Mouse (Mus musculus): ENCODE measurements around the gene Ric8a. TPM values are rescaled to one million over a fixed set of nuclear protein-coding genes. Genes with fewer than 3 reads are reported as not detected.
"Not testable (repeated sequence)": the region's sequence is repeated elsewhere in the genome, so short reads cannot be mapped to it uniquely, and the experiment has no call there.

Ric8a gene
- polyA plus RNA-seq, 1 experiment from 2014 or later: 42.7 TPM

DNA sequence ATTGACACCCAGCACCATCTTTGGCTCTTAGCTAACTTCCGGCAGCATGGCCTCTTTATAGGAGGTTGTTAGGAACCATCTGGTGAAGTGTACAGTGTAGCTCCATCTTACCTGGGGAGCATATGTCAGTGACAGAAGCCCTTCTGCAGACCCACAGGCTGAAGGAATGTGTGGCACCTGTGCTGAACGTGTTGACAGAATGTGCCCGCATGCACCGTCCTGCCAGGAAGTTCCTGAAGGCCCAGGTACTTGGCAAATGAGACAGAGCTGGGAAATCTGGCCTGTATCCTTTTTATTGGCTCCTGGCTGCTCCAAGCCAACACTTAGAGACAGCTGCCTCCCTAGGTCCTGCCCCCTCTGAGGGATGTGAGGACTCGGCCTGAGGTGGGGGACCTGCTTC, 4.0 kb downstream of the Ric8a start:
- H3K9me3 ChIP-seq (replicated peaks): no peaks in the 10 kb centered on the region
- ATAC-seq (ENCODE audit: insufficient number of reproducible peaks, low FRiP score): no peak
- H3K4me1 ChIP-seq (replicated peaks): peaks cover 13% of the 10 kb centered on the region
- H3K36me3 ChIP-seq: peaks cover 71% of the 10 kb centered on the region
- H3K9ac ChIP-seq: no peak overlapping the region
- no peaks in the 10 kb centered on the region for H3K27me3 ChIP-seq (replicated peaks)
- H3K4me3 ChIP-seq: no peak overlapping the region
- 91% methylated on average over 5 of the region's 5 CpGs for WGBS
- H3K4me2 ChIP-seq: no peak overlapping the region
- no peak overlapping the region for H3K27ac ChIP-seq (ENCODE audit: poor library complexity, severe bottlenecking)

DNA sequence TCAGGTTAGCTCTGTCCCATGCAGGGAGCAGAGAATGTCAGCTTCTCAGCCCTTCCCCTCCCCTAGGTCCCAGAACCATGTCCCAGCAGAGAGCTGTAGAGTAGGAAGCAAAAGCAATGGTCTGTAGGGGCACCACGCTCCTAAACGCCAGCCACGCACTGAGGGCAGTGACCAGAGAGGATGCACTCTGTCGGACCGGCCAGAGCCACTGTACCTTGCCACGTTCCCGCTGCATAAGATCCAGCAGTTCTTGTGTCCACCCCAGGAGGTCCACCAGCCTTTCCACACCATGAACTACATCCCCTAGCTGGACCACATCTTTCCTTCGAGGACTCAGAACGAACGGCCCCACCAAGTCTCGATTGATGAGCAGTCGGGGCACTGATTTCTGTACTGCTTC, 8.0 kb downstream of the Ric8a start:
- WGBS: 89% methylated on average over 12 of the region's 12 CpGs
- Histone ChIP-seq H3K36me3 (peaks cover 84% of the 10 kb centered on the region), H3K9me3 (replicated peaks) (no peaks in the 10 kb centered on the region), H3K27me3 (replicated peaks) (no peaks in the 10 kb centered on the region), H3K9ac (no peak overlapping the region), H3K4me1 (replicated peaks) (no peaks in the 10 kb centered on the region), H3K4me3 (no peak overlapping the region), H3K27ac (ENCODE audit: poor library complexity, severe bottlenecking) (no peak overlapping the region), H3K4me2 (no peak overlapping the region)
- no peak for ATAC-seq (ENCODE audit: insufficient number of reproducible peaks, low FRiP score)

- H3K9ac ChIP-seq: no peak overlapping the region
- H3K4me2 ChIP-seq: no peak overlapping the region
- no peaks in the 10 kb centered on the region for H3K27me3 ChIP-seq (replicated peaks)
- no peak overlapping the region for H3K4me3 ChIP-seq
- ATAC-seq (ENCODE audit: insufficient number of reproducible peaks, low FRiP score): no peak
- no peaks in the 10 kb centered on the region for H3K9me3 ChIP-seq (replicated peaks)
- H3K36me3 ChIP-seq: peaks cover 73% of the 10 kb centered on the region
- no peak overlapping the region for H3K27ac ChIP-seq (ENCODE audit: poor library complexity, severe bottlenecking)
- H3K4me1 ChIP-seq (replicated peaks): 0 out of 2 replicates have a peak, but pooled peaks cover 4% of the 10 kb centered on the region
- 87% methylated on average over 4 of the region's 4 CpGs for WGBS
These were observed 17.5 kb downstream of the Ric8a start for GRCm38 (mm10) chr7:140874224-140874623.

DNA sequence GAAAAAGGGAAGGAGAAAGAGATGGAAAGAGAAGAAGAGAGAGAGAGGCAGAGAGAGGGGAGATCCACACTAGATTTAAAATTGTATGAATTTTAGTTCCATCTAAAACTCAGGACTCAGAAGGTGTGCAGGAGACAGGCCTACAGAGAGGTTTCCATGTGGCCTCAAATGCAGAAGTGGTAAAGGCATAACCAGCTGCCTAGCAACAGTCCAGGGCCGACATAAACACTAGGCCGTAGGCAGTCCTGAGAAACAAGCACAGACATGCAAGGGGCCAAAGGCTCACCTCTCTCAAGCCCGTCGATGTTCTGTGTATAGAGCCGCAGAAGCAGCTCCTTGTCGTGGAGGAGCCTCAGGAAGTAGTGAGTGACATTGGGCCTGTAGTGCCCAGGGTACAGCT, 20.6 kb downstream of the Ric8a start:
- no peaks in the 10 kb centered on the region for H3K9me3 ChIP-seq (replicated peaks)
- peaks cover 53% of the 10 kb centered on the region for H3K36me3 ChIP-seq
- no peak overlapping the region for H3K27ac ChIP-seq (ENCODE audit: poor library complexity, severe bottlenecking)
- ATAC-seq (ENCODE audit: insufficient number of reproducible peaks, low FRiP score): no peak
- H3K9ac ChIP-seq: no peak overlapping the region
- H3K4me2 ChIP-seq: no peak overlapping the region
- 77% methylated on average over 6 of the region's 6 CpGs for WGBS
- no peaks in the 10 kb centered on the region for H3K27me3 ChIP-seq (replicated peaks)
- 0 out of 2 replicates have a peak, but pooled peaks cover 11% of the 10 kb centered on the region for H3K4me1 ChIP-seq (replicated peaks)
- H3K4me3 ChIP-seq: no peak overlapping the region

DNA sequence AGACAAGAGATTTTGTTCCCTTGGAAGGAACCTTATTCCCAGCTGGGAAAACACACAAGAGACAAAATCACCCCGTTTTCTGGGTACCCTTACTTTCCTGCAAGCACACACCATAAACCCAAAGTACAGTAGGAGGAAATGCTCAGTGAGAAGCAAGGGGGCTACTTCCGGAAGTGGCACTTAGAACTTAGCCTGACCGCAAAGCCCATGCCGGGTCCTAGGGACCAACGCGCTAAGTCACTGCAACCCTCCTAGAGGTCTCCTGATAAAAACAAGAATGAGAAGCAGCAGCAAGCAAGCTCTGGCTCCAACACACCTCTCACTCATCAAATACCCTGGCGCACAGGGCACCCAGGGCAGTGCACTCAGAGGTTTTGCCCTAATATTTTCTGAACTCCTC, 22.6 kb downstream of the Ric8a start:
- H3K36me3 ChIP-seq: peaks cover 42% of the 10 kb centered on the region
- no peaks in the 10 kb centered on the region for H3K27me3 ChIP-seq (replicated peaks)
- no peak overlapping the region for H3K4me2 ChIP-seq
- no peak overlapping the region for H3K4me3 ChIP-seq
- peaks cover 21% of the 10 kb centered on the region for H3K4me1 ChIP-seq (replicated peaks)
- H3K9ac ChIP-seq: no peak overlapping the region
- WGBS: 81% methylated on average over 7 of the region's 7 CpGs
- no peaks in the 10 kb centered on the region for H3K9me3 ChIP-seq (replicated peaks)
- no peak overlapping the region for H3K27ac ChIP-seq (ENCODE audit: poor library complexity, severe bottlenecking)
- ATAC-seq (ENCODE audit: insufficient number of reproducible peaks, low FRiP score): no peak

DNA sequence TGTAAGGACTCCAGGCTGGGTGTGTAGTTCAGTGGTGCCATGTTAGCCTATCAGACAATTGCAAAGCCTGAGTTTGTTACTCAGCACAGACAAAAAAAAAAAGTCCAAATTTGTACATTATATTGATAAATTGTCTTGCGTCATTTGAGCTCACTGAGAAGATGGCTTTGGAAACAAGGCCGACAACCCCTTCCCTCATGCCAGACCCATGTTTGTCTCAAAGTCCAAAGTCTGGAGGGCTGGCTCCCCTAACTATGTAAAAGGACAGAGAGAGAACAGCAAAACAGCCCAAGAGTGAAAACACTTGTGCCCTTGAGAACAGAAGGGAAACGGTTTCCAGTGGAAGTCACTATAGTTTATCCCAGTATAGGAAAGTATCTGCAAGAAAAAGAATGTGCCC, 23.7 kb downstream of the Ric8a start:
- peak overlapping the region; percentile 50 for H3K4me2 ChIP-seq
- H3K27ac ChIP-seq (ENCODE audit: poor library complexity, severe bottlenecking): peak overlapping the region; percentile 14; the same call in 1 of the 2 replicates
- H3K4me3 ChIP-seq: no peak overlapping the region
- H3K4me1 ChIP-seq (replicated peaks): peaks cover 21% of the 10 kb centered on the region
- no peak overlapping the region for H3K9ac ChIP-seq
- H3K9me3 ChIP-seq (replicated peaks): no peaks in the 10 kb centered on the region
- ATAC-seq (ENCODE audit: insufficient number of reproducible peaks, low FRiP score): no peak
- H3K27me3 ChIP-seq (replicated peaks): no peaks in the 10 kb centered on the region
- WGBS: 85% methylated on average over 3 of the region's 3 CpGs
- peaks cover 38% of the 10 kb centered on the region for H3K36me3 ChIP-seq

GRCm38 (mm10) chr7:140880865-140881515, 24.2 kb downstream of the Ric8a start:
- no peak for ATAC-seq (ENCODE audit: insufficient number of reproducible peaks, low FRiP score)

DNA sequence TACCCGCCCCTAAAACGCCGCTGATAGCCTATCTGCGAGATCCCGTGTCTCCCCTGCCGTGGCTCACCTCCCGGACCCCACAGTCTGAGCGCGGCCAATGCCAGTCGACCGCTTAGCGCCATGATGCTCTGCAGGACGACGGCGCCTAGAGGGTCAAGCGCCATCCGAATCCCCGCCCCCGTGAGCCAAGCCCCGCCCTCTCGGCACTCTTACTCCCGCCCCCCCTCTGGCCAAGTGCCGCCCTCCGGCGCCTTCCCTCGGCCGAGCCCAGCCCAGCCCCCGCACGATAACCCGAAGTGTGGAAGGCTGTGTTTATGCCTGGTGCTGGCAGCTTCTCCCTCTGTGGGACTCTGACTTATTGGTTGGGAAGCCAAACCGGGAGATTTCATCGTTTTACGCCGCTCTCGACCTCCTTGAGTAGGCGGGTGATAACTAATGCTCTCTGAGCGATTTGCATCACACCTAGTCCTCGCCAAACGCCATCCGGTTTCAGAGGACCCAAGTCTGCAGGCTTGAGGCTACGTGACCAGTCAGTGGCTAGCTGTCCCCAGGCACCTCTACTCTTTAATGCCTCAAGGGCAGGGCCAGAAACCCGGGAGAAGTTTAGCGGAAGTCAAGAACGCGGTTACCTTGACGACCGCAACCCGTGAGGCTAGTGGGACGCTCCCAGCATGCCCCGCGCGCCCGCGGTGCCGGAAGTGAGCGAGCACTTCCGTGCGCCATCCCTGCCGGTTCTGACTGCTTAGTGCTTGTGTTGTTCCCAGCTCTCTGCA, 25.1 kb downstream of the Ric8a start, which contains the start of the genes Psmd13 and Sirt3:
Gene Psmd13, plus strand, starts transcription at position 273 of the 773 bp plus-strand sequence.
Gene Sirt3, minus strand, starts transcription at position 614 of the 773 bp plus-strand sequence.
- ATAC-seq (ENCODE audit: insufficient number of reproducible peaks, low FRiP score): peak; percentile 98
- WGBS: under 1% methylated on average over 59 of the region's 59 CpGs

More at GRCm38 (mm10) chr7:140880865-140881515, 24.2 kb downstream of the Ric8a start:
- Histone ChIP-seq H3K9me3 (replicated peaks) (no peaks in the 10 kb centered on the region), H3K4me3 (peak overlapping the region; percentile 98), H3K4me2 (peak overlapping the region; percentile 85), H3K27me3 (replicated peaks) (no peaks in the 10 kb centered on the region), H3K9ac (peak overlapping the region; percentile 26; the same call in 1 of the 2 replicates), H3K27ac (ENCODE audit: poor library complexity, severe bottlenecking) (peak overlapping the region; percentile 91; the same call in 1 of the 2 replicates), H3K36me3 (peaks cover 33% of the 10 kb centered on the region), H3K4me1 (replicated peaks) (peaks cover 21% of the 10 kb centered on the region)
- 16% methylated on average over 8 of the region's 8 CpGs for WGBS

GRCm38 (mm10) chr7:140882469-140882803, 25.7 kb downstream of the Ric8a start:
- 0% methylated on average over 12 of the region's 12 CpGs for WGBS
- ATAC-seq (ENCODE audit: insufficient number of reproducible peaks, low FRiP score): peak; percentile 29

More for the DNA sequence above, 25.1 kb downstream of the Ric8a start, which contains the start of the genes Psmd13 and Sirt3:
- Histone ChIP-seq H3K27me3 (replicated peaks) (no peaks in the 10 kb centered on the region), H3K27ac (ENCODE audit: poor library complexity, severe bottlenecking) (peak within 1 kb of the TSS; percentile 91), H3K4me2 (peak within 1 kb of the TSS; percentile 85), H3K4me3 (peak within 1 kb of the TSS; percentile 98), H3K9ac (peak within 1 kb of the TSS; percentile 93), H3K4me1 (replicated peaks) (peaks cover 21% of the 10 kb centered on the region), H3K36me3 (peaks cover 33% of the 10 kb centered on the region), H3K9me3 (replicated peaks) (no peaks in the 10 kb centered on the region)

GRCm38 (mm10) chr7:140890636-140891035, 33.9 kb downstream of the Ric8a start:
- peaks cover 74% of the 10 kb centered on the region for H3K36me3 ChIP-seq
- not testable (repeated sequence) for H3K27ac ChIP-seq (ENCODE audit: poor library complexity, severe bottlenecking); H3K4me2 ChIP-seq; H3K4me1 ChIP-seq (replicated peaks); H3K4me3 ChIP-seq; ATAC-seq (ENCODE audit: insufficient number of reproducible peaks, low FRiP score); H3K27me3 ChIP-seq (replicated peaks); H3K9me3 ChIP-seq (replicated peaks); H3K9ac ChIP-seq
- 97% methylated on average over 16 of the region's 16 CpGs for WGBS

More at GRCm38 (mm10) chr7:140882469-140882803, 25.7 kb downstream of the Ric8a start:
- no peaks in the 10 kb centered on the region for H3K27me3 ChIP-seq (replicated peaks)
- no peaks in the 10 kb centered on the region for H3K9me3 ChIP-seq (replicated peaks)
- H3K9ac ChIP-seq: peak overlapping the region; percentile 93
- H3K4me3 ChIP-seq: peak overlapping the region; percentile 98
- H3K4me1 ChIP-seq (replicated peaks): peaks cover 21% of the 10 kb centered on the region
- H3K27ac ChIP-seq (ENCODE audit: poor library complexity, severe bottlenecking): peak overlapping the region; percentile 91; the same call in 1 of the 2 replicates
- H3K36me3 ChIP-seq: peaks cover 33% of the 10 kb centered on the region
- peak overlapping the region; percentile 85 for H3K4me2 ChIP-seq

DNA sequence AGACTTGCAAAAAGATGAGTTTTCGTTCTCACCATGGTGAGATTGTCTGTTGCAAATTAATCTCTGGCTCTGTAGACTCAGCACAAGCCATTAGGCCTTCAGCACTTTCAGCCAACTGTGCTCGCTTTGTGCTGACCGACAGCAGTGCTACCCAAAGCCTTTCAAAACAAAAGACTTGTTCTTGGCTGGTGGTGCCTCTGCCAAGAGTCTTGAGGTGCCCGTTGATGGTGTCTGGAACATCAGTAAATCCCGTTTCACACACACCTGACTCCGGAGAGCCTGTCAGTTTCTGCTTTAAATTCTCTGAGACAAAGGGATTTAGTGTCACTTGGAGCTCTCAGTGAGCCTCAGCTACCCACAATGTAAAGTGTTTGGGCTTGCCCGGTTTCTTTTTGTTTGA, 37.3 kb downstream of the Ric8a start:
- WGBS: 93% methylated on average over 7 of the region's 7 CpGs
- H3K27ac ChIP-seq (ENCODE audit: poor library complexity, severe bottlenecking): no peak overlapping the region
- peaks cover 77% of the 10 kb centered on the region for H3K36me3 ChIP-seq
- no peaks in the 10 kb centered on the region for H3K27me3 ChIP-seq (replicated peaks)
- no peaks in the 10 kb centered on the region for H3K9me3 ChIP-seq (replicated peaks)
- no peak overlapping the region for H3K4me3 ChIP-seq
- H3K4me1 ChIP-seq (replicated peaks): no peaks in the 10 kb centered on the region
- H3K9ac ChIP-seq: no peak overlapping the region
- H3K4me2 ChIP-seq: no peak overlapping the region
- no peak for ATAC-seq (ENCODE audit: insufficient number of reproducible peaks, low FRiP score)
